Mouse (Mus musculus): Measurements from ENCODE around the gene Rtl5.
A peak's percentile ranks its signal among the peaks of the same experiment; 100 is the strongest.

GRCm38 (mm10) chrX:102031851-102032250 lies 39.3 kb downstream of the Rtl5 start:
- TF ChIP-seq ZKSCAN1 (IDR thresholded peaks at IDR 0.05; ENCODE audit: low read depth, low read length), result no peak
- peak; percentile 62 for TF ChIP-seq GATA1 (IDR thresholded peaks at IDR 0.05; ENCODE audit: low read depth, low read length)

Measured in MEL (cell line).